Mouse (Mus musculus) layer of hippocampus, adult 2 months (tissue): ENCODE results near the gene Ctsd. TPM values are rescaled to one million over a fixed set of nuclear protein-coding genes. Genes with fewer than 3 reads are reported as not detected.
"Not testable (repeated sequence)": the region's sequence is repeated elsewhere in the genome, so short reads cannot be mapped to it uniquely, and the experiment has no call there.

Experiments
- DNase-seq, 2 experiments: peaks; one replicate each; pipeline ENCODE4 v3.0.0; 2022; ENCODE audit warnings: low spot score in 2 of 2
- H3K27ac ChIP-seq: fragments of 200-600 bp; 2 replicates; pipeline ENCODE4 v1.8.1; 2022
- H3K4me3 ChIP-seq: fragments of 200-600 bp; 2 replicates; pipeline ENCODE4 v1.8.1; 2022; ENCODE audit warnings: mild to moderate bottlenecking
- CTCF ChIP-seq: fragments of 200-600 bp; conservative IDR thresholded peaks from 2 replicates; pipeline ENCODE4 v1.8.1; 2022; ENCODE audit warnings: antibody characterized with exemption, mild to moderate bottlenecking, moderate library complexity
- total RNA-seq, 2 experiments: library from RNA; stranded (reverse); gene quantifications; 2 replicates each; pipeline ENCODE4 v1.2.3; 2021

Gene Ctsd
- total RNA-seq, 2 experiments from 2014 or later, result 291 to 297 TPM

- Histone ChIP-seq H3K27ac (no peak overlapping the region), H3K4me3 (no peak overlapping the region)
- TF ChIP-seq CTCF, result no peak
- no peak for DNase-seq
Measured at GRCm38 (mm10) chr7:142416225-142416624, 28.4 kb upstream of the Ctsd start.

GRCm38 (mm10) chr7:142415314-142415713 is 27.5 kb upstream of the Ctsd start:
- Histone ChIP-seq H3K4me3 (no peak overlapping the region), H3K27ac (no peak overlapping the region)
- no peak for DNase-seq
- TF ChIP-seq CTCF, result no peak

- Histone ChIP-seq H3K27ac (no peak overlapping the region), H3K4me3 (no peak overlapping the region)
- no peak for TF ChIP-seq CTCF
- DNase-seq, result no peak
Measured at GRCm38 (mm10) chr7:142413285-142413684, 25.4 kb upstream of the Ctsd start.

- no peak for TF ChIP-seq CTCF
- no peak for DNase-seq
- Histone ChIP-seq H3K4me3 (no peak overlapping the region), H3K27ac (no peak overlapping the region)
Measured at GRCm38 (mm10) chr7:142409603-142410002, 21.8 kb upstream of the Ctsd start.

- no peak for TF ChIP-seq CTCF
- no peak overlapping the region for H3K27ac ChIP-seq
- DNase-seq, result no peak
- H3K4me3 ChIP-seq, result no peak overlapping the region
Measured at GRCm38 (mm10) chr7:142408686-142409085, 20.8 kb upstream of the Ctsd start.

GRCm38 (mm10) chr7:142407935-142408334 is 20.1 kb upstream of the Ctsd start:
- Histone ChIP-seq H3K27ac (no peak overlapping the region), H3K4me3 (no peak overlapping the region)
- peak; percentile 16; the same call in 1 of the 2 replicates for TF ChIP-seq CTCF
- DNase-seq, result no peak

GRCm38 (mm10) chr7:142405134-142405533 is 17.3 kb upstream of the Ctsd start:
- not testable (repeated sequence) for H3K4me3 ChIP-seq, H3K27ac ChIP-seq, DNase-seq

- no peak for TF ChIP-seq CTCF
- DNase-seq, result no peak
- Histone ChIP-seq H3K4me3 (no peak overlapping the region), H3K27ac (peak overlapping the region; percentile 36; the same call in 1 of the 2 replicates)
Measured at GRCm38 (mm10) chr7:142403591-142403990, 15.8 kb upstream of the Ctsd start.

GRCm38 (mm10) chr7:142400750-142401142 is 12.9 kb upstream of the Ctsd start:
- Histone ChIP-seq H3K27ac (peak overlapping the region; percentile 40; the same call in 1 of the 2 replicates), H3K4me3 (no peak overlapping the region)
- DNase-seq, result no peak
- TF ChIP-seq CTCF, result no peak

- DNase-seq, result no peak
- no peak overlapping the region for H3K4me3 ChIP-seq
- TF ChIP-seq CTCF, result no peak
- peak overlapping the region; percentile 59; the same call in 1 of the 2 replicates for H3K27ac ChIP-seq
Measured at GRCm38 (mm10) chr7:142400112-142400749, 12.4 kb upstream of the Ctsd start.

- no peak for TF ChIP-seq CTCF
- H3K4me3 ChIP-seq, result no peak overlapping the region
- no peak for DNase-seq
- H3K27ac ChIP-seq, result peak overlapping the region; percentile 59
Measured at GRCm38 (mm10) chr7:142399250-142399649, 11.4 kb upstream of the Ctsd start.

GRCm38 (mm10) chr7:142398052-142398451 is 10.2 kb upstream of the Ctsd start:
- Histone ChIP-seq H3K27ac (peak overlapping the region; percentile 46; the same call in 1 of the 2 replicates), H3K4me3 (no peak overlapping the region)
- TF ChIP-seq CTCF, result no peak
- DNase-seq, result no peak

GRCm38 (mm10) chr7:142396611-142397010 is 8.8 kb upstream of the Ctsd start:
- no peak for TF ChIP-seq CTCF
- no peak for DNase-seq
- no peak overlapping the region; the same call in 1 of the 2 replicates for H3K27ac ChIP-seq
- no peak overlapping the region for H3K4me3 ChIP-seq

- no peak overlapping the region for H3K4me3 ChIP-seq
- no peak for TF ChIP-seq CTCF
- DNase-seq, result no peak
- no peak overlapping the region for H3K27ac ChIP-seq
Measured at GRCm38 (mm10) chr7:142395472-142395871, 7.6 kb upstream of the Ctsd start.
